Mouse (Mus musculus): ENCODE data around the gene Ascc2. TPM values are rescaled to one million over a fixed set of nuclear protein-coding genes. Genes with fewer than 3 reads are reported as not detected.

The Ascc2 gene
- polyA plus RNA-seq, 1 experiment, result 57.6 TPM

DNA sequence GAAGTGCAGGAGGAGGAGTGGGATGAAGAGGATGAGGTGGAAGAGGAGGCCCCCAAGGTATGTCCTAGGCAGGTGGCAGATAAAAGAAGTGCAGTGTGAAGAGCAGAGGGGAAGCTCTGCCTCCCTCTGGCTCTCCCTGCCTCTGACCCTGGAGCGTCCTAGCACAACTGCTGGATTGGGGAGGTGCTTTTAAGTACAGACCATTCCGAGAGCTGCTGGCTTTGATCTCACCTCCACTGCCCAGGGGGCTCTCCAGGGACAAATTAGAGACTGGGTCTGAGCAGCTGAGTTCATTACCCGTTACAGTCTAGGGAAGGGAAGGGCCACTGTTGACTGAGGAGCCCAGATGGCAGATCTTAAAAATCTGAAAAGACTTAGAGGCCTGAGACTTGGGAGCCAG, 42.6 kb downstream of the Ascc2 start:
- no peaks in the 10 kb centered on the region for H3K79me2 ChIP-seq (ENCODE audit: control insufficient read depth, insufficient read depth)
- TF ChIP-seq TCF3 (IDR thresholded peaks at IDR 0.05; ENCODE audit: insufficient read length, low read depth), result no peak
- no peak for TF ChIP-seq SRF (IDR thresholded peaks at IDR 0.05; ENCODE audit: control insufficient read depth, insufficient read length, low read depth)
- TF ChIP-seq USF1 (IDR thresholded peaks at IDR 0.05; ENCODE audit: low read depth), result no peak
- no peak for TF ChIP-seq MYOD1 (IDR thresholded peaks at IDR 0.05; ENCODE audit: control insufficient read depth in 1 of 3, insufficient read length in 2 of 3, low read depth in 2 of 3)
- no peak for TF ChIP-seq REST (IDR thresholded peaks at IDR 0.05; ENCODE audit: insufficient read depth, insufficient read length)
- no peak for TF ChIP-seq POLR2AphosphoS2 (IDR thresholded peaks at IDR 0.05; ENCODE audit: insufficient read length, low read depth)
- TF ChIP-seq POLR2A (IDR thresholded peaks at IDR 0.05; ENCODE audit: insufficient read length, low read depth), result no peak
- TF ChIP-seq MAX (IDR thresholded peaks at IDR 0.05; ENCODE audit: low read depth), result no peak
- TF ChIP-seq MYOG (IDR thresholded peaks at IDR 0.05; ENCODE audit: control insufficient read depth in 1 of 3, insufficient read depth in 1 of 3, insufficient read length in 2 of 3, low read depth in 2 of 3), result no peak
- H3K27me3 ChIP-seq (ENCODE audit: control insufficient read depth, insufficient read depth, insufficient read length), result no peaks in the 10 kb centered on the region
- H3K4me3 ChIP-seq, result no peak overlapping the region
- H3K4me2 ChIP-seq (ENCODE audit: low read depth), result no peak overlapping the region
- no peak overlapping the region for H3ac ChIP-seq (ENCODE audit: control insufficient read depth, insufficient read length)
- H3K36me3 ChIP-seq (ENCODE audit: control insufficient read depth, insufficient read depth), result peaks cover 35% of the 10 kb centered on the region

DNA sequence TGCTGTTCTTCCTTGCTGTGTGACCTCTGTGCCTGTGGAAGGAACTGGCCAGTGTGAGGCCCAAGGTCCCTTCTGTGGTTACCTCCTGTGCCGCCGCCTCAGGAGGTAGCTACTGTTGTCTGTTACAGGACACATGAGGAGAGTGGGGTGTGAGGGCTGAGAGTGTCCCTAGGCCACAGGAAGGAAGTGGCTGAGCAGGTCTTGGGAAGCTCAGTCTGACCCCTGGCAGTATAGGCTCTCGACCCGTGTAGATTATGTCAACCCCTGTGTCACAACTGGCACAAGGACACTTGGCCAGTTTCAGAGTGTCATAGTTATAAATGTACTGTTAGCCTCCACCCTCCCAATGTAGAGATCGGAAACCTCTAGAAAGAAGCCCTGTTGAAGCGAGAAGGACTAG, 46.0 kb downstream of the Ascc2 start:
- TF ChIP-seq MAX (IDR thresholded peaks at IDR 0.05; ENCODE audit: low read depth) (no peak), POLR2AphosphoS2 (IDR thresholded peaks at IDR 0.05; ENCODE audit: insufficient read length, low read depth) (peak; percentile 16), TCF3 (IDR thresholded peaks at IDR 0.05; ENCODE audit: insufficient read length, low read depth) (no peak)
- H3K4me3 ChIP-seq, result no peak overlapping the region
- H3ac ChIP-seq (ENCODE audit: control insufficient read depth, insufficient read length), result no peak overlapping the region
- no peaks in the 10 kb centered on the region for H3K27me3 ChIP-seq (ENCODE audit: control insufficient read depth, insufficient read depth, insufficient read length)
- no peaks in the 10 kb centered on the region for H3K79me2 ChIP-seq (ENCODE audit: control insufficient read depth, insufficient read depth)
- H3K36me3 ChIP-seq (ENCODE audit: control insufficient read depth, insufficient read depth), result peaks cover 25% of the 10 kb centered on the region
- no peak overlapping the region for H3K4me2 ChIP-seq (ENCODE audit: low read depth)

DNA sequence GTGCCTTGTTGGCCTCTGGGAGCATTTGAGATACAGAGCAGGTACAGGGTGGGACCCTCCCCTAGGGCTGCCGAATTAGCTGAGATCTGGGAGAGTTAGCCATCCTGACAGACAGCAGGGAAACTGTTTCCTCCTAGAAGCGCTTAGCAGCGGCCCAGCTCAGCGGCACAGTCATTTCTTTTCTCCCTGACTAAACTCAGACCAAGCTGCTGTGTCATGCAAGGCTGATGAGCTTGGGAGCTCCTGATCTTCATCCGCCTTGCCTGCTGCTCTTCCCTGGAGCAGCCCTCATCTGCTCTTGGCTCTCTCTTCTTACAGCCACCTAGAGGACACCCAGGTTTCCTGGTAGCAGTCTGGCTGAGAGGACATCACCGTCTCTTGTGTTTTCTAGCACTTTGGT, 46.6 kb downstream of the Ascc2 start:
- Histone ChIP-seq H3K36me3 (ENCODE audit: control insufficient read depth, insufficient read depth) (peaks cover 25% of the 10 kb centered on the region), H3K4me3 (no peak overlapping the region), H3ac (ENCODE audit: control insufficient read depth, insufficient read length) (no peak overlapping the region), H3K4me2 (ENCODE audit: low read depth) (no peak overlapping the region), H3K79me2 (ENCODE audit: control insufficient read depth, insufficient read depth) (no peaks in the 10 kb centered on the region), H3K27me3 (ENCODE audit: control insufficient read depth, insufficient read depth, insufficient read length) (no peaks in the 10 kb centered on the region)
- TF ChIP-seq TCF12 (IDR thresholded peaks at IDR 0.05; ENCODE audit: insufficient read depth, poor library complexity, severe bottlenecking) (no peak), POLR2AphosphoS2 (IDR thresholded peaks at IDR 0.05; ENCODE audit: insufficient read length, low read depth) (no peak), POLR2A (IDR thresholded peaks at IDR 0.05; ENCODE audit: insufficient read length, low read depth) (no peak), E2F4 (IDR thresholded peaks at IDR 0.05; ENCODE audit: insufficient read depth) (no peak), REST (IDR thresholded peaks at IDR 0.05; ENCODE audit: insufficient read depth, insufficient read length) (no peak), TCF3 (IDR thresholded peaks at IDR 0.05; ENCODE audit: insufficient read length, low read depth) (no peak)

DNA sequence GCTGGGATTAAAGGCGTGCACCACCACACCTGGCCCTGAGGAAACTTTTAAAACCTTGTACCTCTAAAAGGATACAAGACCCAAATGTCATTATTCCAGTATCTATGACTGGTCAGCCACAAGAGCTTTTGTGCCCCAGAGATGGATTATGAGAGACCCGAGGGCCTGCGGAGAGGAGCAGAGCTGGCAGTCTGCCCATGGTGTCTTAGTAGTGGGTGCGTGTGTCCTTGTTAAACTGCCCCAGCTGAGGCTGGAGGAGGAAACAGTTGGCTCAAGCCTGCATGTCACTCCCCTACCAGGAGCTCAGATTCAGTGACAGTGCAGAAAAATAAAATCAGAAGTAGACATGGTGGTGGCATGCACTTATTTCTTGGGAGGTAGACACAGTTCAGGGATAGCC, 47.5 kb downstream of the Ascc2 start:
- TF ChIP-seq MAX (IDR thresholded peaks at IDR 0.05; ENCODE audit: low read depth) (no peak), TCF12 (IDR thresholded peaks at IDR 0.05; ENCODE audit: insufficient read depth, poor library complexity, severe bottlenecking) (no peak), POLR2AphosphoS2 (IDR thresholded peaks at IDR 0.05; ENCODE audit: insufficient read length, low read depth) (no peak), TCF3 (IDR thresholded peaks at IDR 0.05; ENCODE audit: insufficient read length, low read depth) (no peak), REST (IDR thresholded peaks at IDR 0.05; ENCODE audit: insufficient read depth, insufficient read length) (no peak), MYOG (IDR thresholded peaks at IDR 0.05; ENCODE audit: control insufficient read depth in 1 of 3, insufficient read depth in 1 of 3, insufficient read length in 2 of 3, low read depth in 2 of 3) (no peak), SRF (IDR thresholded peaks at IDR 0.05; ENCODE audit: control insufficient read depth, insufficient read length, low read depth) (no peak), CEBPB (IDR thresholded peaks at IDR 0.05; ENCODE audit: insufficient read depth, poor library complexity, severe bottlenecking) (no peak), E2F4 (IDR thresholded peaks at IDR 0.05; ENCODE audit: insufficient read depth) (no peak), MYOD1 (IDR thresholded peaks at IDR 0.05; ENCODE audit: control insufficient read depth in 1 of 3, insufficient read length in 2 of 3, low read depth in 2 of 3) (no peak), POLR2A (IDR thresholded peaks at IDR 0.05; ENCODE audit: insufficient read length, low read depth) (no peak), USF1 (IDR thresholded peaks at IDR 0.05; ENCODE audit: low read depth) (no peak)
- H3K79me2 ChIP-seq (ENCODE audit: control insufficient read depth, insufficient read depth), result no peaks in the 10 kb centered on the region
- peaks cover 25% of the 10 kb centered on the region for H3K36me3 ChIP-seq (ENCODE audit: control insufficient read depth, insufficient read depth)
- H3ac ChIP-seq (ENCODE audit: control insufficient read depth, insufficient read length), result no peak overlapping the region
- H3K27me3 ChIP-seq (ENCODE audit: control insufficient read depth, insufficient read depth, insufficient read length), result no peaks in the 10 kb centered on the region
- H3K4me3 ChIP-seq, result no peak overlapping the region
- no peak overlapping the region for H3K4me2 ChIP-seq (ENCODE audit: low read depth)

- no peak overlapping the region for H3K4me2 ChIP-seq (ENCODE audit: low read depth)
- TF ChIP-seq CEBPB (IDR thresholded peaks at IDR 0.05; ENCODE audit: insufficient read depth, poor library complexity, severe bottlenecking) (no peak), POLR2AphosphoS2 (IDR thresholded peaks at IDR 0.05; ENCODE audit: insufficient read length, low read depth) (peak; percentile 83)
- H3K36me3 ChIP-seq (ENCODE audit: control insufficient read depth, insufficient read depth), result peaks cover 25% of the 10 kb centered on the region
- H3K27me3 ChIP-seq (ENCODE audit: control insufficient read depth, insufficient read depth, insufficient read length), result no peaks in the 10 kb centered on the region
- no peak overlapping the region for H3K4me3 ChIP-seq
- H3ac ChIP-seq (ENCODE audit: control insufficient read depth, insufficient read length), result no peak overlapping the region
- H3K79me2 ChIP-seq (ENCODE audit: control insufficient read depth, insufficient read depth), result no peaks in the 10 kb centered on the region
Measured at GRCm38 (mm10) chr11:4685510-4685909, 48.0 kb downstream of the Ascc2 start.
